Mouse (Mus musculus): ENCODE measurements around the gene Sstr5.

GRCm38 (mm10) chr17:25469798-25470197 lies 27.3 kb downstream of the Sstr5 start:
- peak; percentile 81 for TF ChIP-seq CTCF (IDR thresholded peaks at IDR 0.05)
- TF ChIP-seq EP300 (IDR thresholded peaks at IDR 0.05; ENCODE audit: insufficient read depth, low read depth, low read length) = peak; percentile 83

Measured in heart, adult 2 months (tissue).